Mouse (Mus musculus): ENCODE results near the gene Olfr1284.

- TF ChIP-seq POLR2A (IDR thresholded peaks at IDR 0.05; ENCODE audit: insufficient read depth, low read depth, low read length) (no peak), CTCF (IDR thresholded peaks at IDR 0.05; ENCODE audit: insufficient read depth, low read depth, low read length) (no peak)
These were observed 8.8 kb upstream of the Olfr1284 start, which contains the start of gene Olfr1283 for GRCm38 (mm10) chr2:111366490-111366889.

Data from olfactory bulb, adult 2 months (tissue).